Mouse (Mus musculus) forebrain, embryonic 12.5 days (tissue): Measurements from ENCODE around the gene Plin2. TPM values are rescaled to one million over a fixed set of nuclear protein-coding genes. Genes with fewer than 3 reads are reported as not detected.
A peak's percentile ranks its signal among the peaks of the same experiment; 100 is the strongest.
"Not testable (repeated sequence)": the region's sequence is repeated elsewhere in the genome, so short reads cannot be mapped to it uniquely, and the experiment has no call there.

Source experiments
- ATAC-seq: fragments of 200-750 bp; cut with Nextera tagmentation; 2 replicates; pipeline ENCODE4 v1.8.0; 2017; ENCODE audit warnings: moderate TSS enrichment; ENCODE audit not compliant: low FRiP score
- H3K27ac ChIP-seq: fragments of 300-500 bp; sonication (generic); 2 replicates; pipeline ENCODE4 v1.5.1; 2016; ENCODE audit warnings: mild to moderate bottlenecking
- H3K27me3 ChIP-seq: fragments of 300-500 bp; sonication (generic); 2 replicates; pipeline ENCODE4 v1.6.1; 2016; ENCODE audit warnings: mild to moderate bottlenecking
- H3K36me3 ChIP-seq: fragments of 300-500 bp; sonication (generic); replicated peaks from 2 replicates; pipeline ENCODE4 v1.6.1; 2016; ENCODE audit warnings: mild to moderate bottlenecking
- H3K4me1 ChIP-seq: fragments of 300-500 bp; sonication (generic); 2 replicates; pipeline ENCODE4 v1.6.1; 2016
- H3K4me2 ChIP-seq: fragments of 300-500 bp; sonication (generic); 2 replicates; pipeline ENCODE4 v1.6.1; 2016; ENCODE audit warnings: mild to moderate bottlenecking, moderate library complexity
- H3K4me3 ChIP-seq: fragments of 300-500 bp; sonication (generic); replicated peaks from 2 replicates; pipeline ENCODE4 v1.5.1; 2016; ENCODE audit warnings: mild to moderate bottlenecking
- H3K9ac ChIP-seq: fragments of 300-500 bp; sonication (generic); 2 replicates; pipeline ENCODE4 v1.6.1; 2016; ENCODE audit warnings: mild to moderate bottlenecking
- H3K9me3 ChIP-seq: fragments of 300-500 bp; sonication (generic); 2 replicates; pipeline ENCODE4 v1.6.1; 2016
- WGBS: fragments of 180-500 bp; shearing (Covaris S2); methylation state at CpG from one replicate; pipeline ENCODE4 v1.1.7; 2016; 5-methylcytosine and 5-hydroxymethylcytosine counted together
- polyA plus RNA-seq: library from polyadenylated mRNA; unstranded; fragments of >200 nt; fragmentation: Nextera tagmentation; extraction: Ambion mirVana; gene quantifications from 2 replicates; pipeline ENCODE4 v1.2.1, GENCODE M21; 2016

Gene Plin2
- polyA plus RNA-seq, 1 experiment from 2014 or later, result 46.7 TPM

GRCm38 (mm10) chr4:86651686-86652384 lies 18.0 kb downstream of the Plin2 start:
- H3K4me1 ChIP-seq, result no peaks in the 10 kb centered on the region
- 74% methylated on average over 10 of the region's 10 CpGs for WGBS

GRCm38 (mm10) chr4:86648394-86648793 lies 21.5 kb downstream of the Plin2 start:
- H3K4me2 ChIP-seq, H3K9me3 ChIP-seq, H3K4me1 ChIP-seq, ATAC-seq, H3K4me3 ChIP-seq, H3K36me3 ChIP-seq, H3K9ac ChIP-seq, H3K27me3 ChIP-seq, H3K27ac ChIP-seq: not testable (repeated sequence)
- 91% methylated on average over 12 of the region's 13 CpGs for WGBS

More at GRCm38 (mm10) chr4:86651686-86652384, 18.0 kb downstream of the Plin2 start:
- no peak overlapping the region for H3K4me3 ChIP-seq
- H3K9ac ChIP-seq, result no peak overlapping the region
- H3K36me3 ChIP-seq, result peaks cover 11% of the 10 kb centered on the region
- H3K9me3 ChIP-seq, result no peaks in the 10 kb centered on the region
- ATAC-seq, result no peak
- H3K27ac ChIP-seq, result no peak overlapping the region
- H3K4me2 ChIP-seq, result no peak overlapping the region
- H3K27me3 ChIP-seq, result no peaks in the 10 kb centered on the region

GRCm38 (mm10) chr4:86637561-86637960 lies 32.3 kb downstream of the Plin2 start:
- not testable (repeated sequence) for ATAC-seq, H3K4me3 ChIP-seq, H3K9me3 ChIP-seq, H3K4me1 ChIP-seq, H3K9ac ChIP-seq, H3K27me3 ChIP-seq, H3K27ac ChIP-seq, H3K4me2 ChIP-seq, H3K36me3 ChIP-seq
- 87% methylated on average over 9 of the region's 9 CpGs for WGBS

- ATAC-seq, H3K9ac ChIP-seq, H3K27ac ChIP-seq, H3K4me3 ChIP-seq, H3K9me3 ChIP-seq, H3K4me2 ChIP-seq, H3K36me3 ChIP-seq, H3K4me1 ChIP-seq, H3K27me3 ChIP-seq: not testable (repeated sequence)
Observed at GRCm38 (mm10) chr4:86634873-86635272, 35.0 kb downstream of the Plin2 start.

GRCm38 (mm10) chr4:86634312-86634711 lies 35.5 kb downstream of the Plin2 start:
- not testable (repeated sequence) for H3K4me1 ChIP-seq, H3K27ac ChIP-seq, H3K9me3 ChIP-seq, H3K4me3 ChIP-seq, ATAC-seq, H3K36me3 ChIP-seq, H3K27me3 ChIP-seq, H3K9ac ChIP-seq, H3K4me2 ChIP-seq

GRCm38 (mm10) chr4:86632556-86632955 lies 37.3 kb downstream of the Plin2 start:
- not testable (repeated sequence) for H3K36me3 ChIP-seq, H3K9me3 ChIP-seq, H3K4me3 ChIP-seq, H3K27me3 ChIP-seq, ATAC-seq, H3K9ac ChIP-seq, H3K4me1 ChIP-seq, H3K4me2 ChIP-seq, H3K27ac ChIP-seq
- 56% methylated on average over 4 of the region's 5 CpGs for WGBS

GRCm38 (mm10) chr4:86631831-86632230 lies 38.0 kb downstream of the Plin2 start:
- WGBS, result 73% methylated on average over 4 of the region's 4 CpGs
- Histone ChIP-seq H3K27ac (no peak overlapping the region), H3K4me2 (no peak overlapping the region), H3K4me1 (no peaks in the 10 kb centered on the region), H3K36me3 (no peaks in the 10 kb centered on the region), H3K27me3 (no peaks in the 10 kb centered on the region), H3K9me3 (no peaks in the 10 kb centered on the region), H3K4me3 (no peak overlapping the region), H3K9ac (no peak overlapping the region)
- ATAC-seq, result no peak

GRCm38 (mm10) chr4:86626496-86626895 lies 43.4 kb downstream of the Plin2 start:
- H3K9me3 ChIP-seq, H3K27me3 ChIP-seq, H3K4me3 ChIP-seq, H3K4me2 ChIP-seq, H3K27ac ChIP-seq, ATAC-seq, H3K9ac ChIP-seq, H3K36me3 ChIP-seq, H3K4me1 ChIP-seq: not testable (repeated sequence)
- WGBS, result 95% methylated on average over 7 of the region's 7 CpGs

- Histone ChIP-seq H3K9ac (no peak overlapping the region), H3K27ac (no peak overlapping the region), H3K9me3 (no peaks in the 10 kb centered on the region), H3K4me3 (no peak overlapping the region), H3K27me3 (no peaks in the 10 kb centered on the region), H3K36me3 (no peaks in the 10 kb centered on the region), H3K4me2 (no peak overlapping the region), H3K4me1 (no peaks in the 10 kb centered on the region)
- WGBS, result 92% methylated on average over 5 of the region's 5 CpGs
- no peak for ATAC-seq
Observed at GRCm38 (mm10) chr4:86625463-86625862, 44.4 kb downstream of the Plin2 start.

GRCm38 (mm10) chr4:86622532-86622931 lies 47.3 kb downstream of the Plin2 start:
- not testable (repeated sequence) for H3K4me3 ChIP-seq, ATAC-seq, H3K9me3 ChIP-seq, H3K4me2 ChIP-seq, H3K36me3 ChIP-seq, H3K27me3 ChIP-seq, H3K4me1 ChIP-seq, H3K27ac ChIP-seq, H3K9ac ChIP-seq
- whole genome bisulfite sequencing, result 94% methylated on average over 1 of the region's 1 CpGs

- Histone ChIP-seq H3K27me3 (no peaks in the 10 kb centered on the region), H3K9ac (no peak overlapping the region), H3K4me3 (no peak overlapping the region), H3K9me3 (no peaks in the 10 kb centered on the region), H3K27ac (no peak overlapping the region), H3K4me1 (no peaks in the 10 kb centered on the region), H3K4me2 (no peak overlapping the region), H3K36me3 (no peaks in the 10 kb centered on the region)
- WGBS, result 73% methylated on average over 3 of the region's 3 CpGs
- no peak for ATAC-seq
Observed at GRCm38 (mm10) chr4:86622116-86622515, 47.7 kb downstream of the Plin2 start.

GRCm38 (mm10) chr4:86620506-86620905 lies 49.4 kb downstream of the Plin2 start:
- H3K4me3 ChIP-seq, result no peak overlapping the region
- no peak for ATAC-seq
- no peaks in the 10 kb centered on the region for H3K36me3 ChIP-seq
- H3K4me1 ChIP-seq, result no peaks in the 10 kb centered on the region
- no peaks in the 10 kb centered on the region for H3K27me3 ChIP-seq
- WGBS, result 80% methylated on average over 2 of the region's 2 CpGs
- H3K4me2 ChIP-seq, result no peak overlapping the region
- no peak overlapping the region for H3K9ac ChIP-seq
- no peak overlapping the region for H3K27ac ChIP-seq
- no peaks in the 10 kb centered on the region for H3K9me3 ChIP-seq

GRCm38 (mm10) chr4:86612289-86612620 lies 57.6 kb downstream of the Plin2 start:
- Histone ChIP-seq H3K4me3 (peak overlapping the region; percentile 76), H3K4me1 (peaks cover 17% of the 10 kb centered on the region), H3K9ac (peak overlapping the region; percentile 53), H3K27me3 (no peaks in the 10 kb centered on the region), H3K36me3 (peaks cover 3% of the 10 kb centered on the region; the same call in 1 of the 2 replicates), H3K27ac (peak overlapping the region; percentile 68), H3K4me2 (peak overlapping the region; percentile 78), H3K9me3 (no peaks in the 10 kb centered on the region)
- 36% methylated on average over 8 of the region's 8 CpGs for WGBS
- peak; percentile 40; the same call in 1 of the 2 replicates for ATAC-seq
